Mouse (Mus musculus) brown adipose tissue, adult 24 weeks (tissue): ENCODE data around the gene Ispd. TPM values are rescaled to one million over a fixed set of nuclear protein-coding genes. Genes with fewer than 3 reads are reported as not detected.

Experiments
- H3K27ac ChIP-seq: fragments of 200-500 bp; replicated peaks from 2 replicates; pipeline ENCODE4 v1.5.1; 2012; ENCODE audit warnings: low read depth, mild to moderate bottlenecking, low read length
- H3K4me1 ChIP-seq: fragments of 200-500 bp; 2 replicates; pipeline ENCODE4 v1.6.1; 2012; ENCODE audit warnings: low read length, mixed read lengths; ENCODE audit not compliant: control insufficient read depth, insufficient read depth, insufficient read length
- H3K4me3 ChIP-seq: fragments of 200-500 bp; 2 replicates; pipeline ENCODE4 v1.5.1; 2012; ENCODE audit warnings: low read depth, mild to moderate bottlenecking, low read length, moderate library complexity; ENCODE audit not compliant: insufficient read depth
- polyA plus RNA-seq: library from polyadenylated mRNA; stranded (reverse); fragments of >200 nt; gene quantifications from 2 replicates; pipeline ENCODE4 v1.2.4, GENCODE M21; 2012; ENCODE audit not compliant: missing spikeins, insufficient read depth, insufficient read length

Ispd gene
- polyA plus RNA-seq, 1 experiment = 1.9 TPM

GRCm38 (mm10) chr12:36570414-36571095 lies 189.3 kb downstream of the Ispd start:
- Histone ChIP-seq H3K4me1 (no peaks in the 10 kb centered on the region), H3K27ac (no peak overlapping the region), H3K4me3 (no peak overlapping the region)

GRCm38 (mm10) chr12:36584828-36585227 lies 203.6 kb downstream of the Ispd start:
- H3K27ac ChIP-seq = no peak overlapping the region
- H3K4me3 ChIP-seq = no peak overlapping the region
- H3K4me1 ChIP-seq = no peaks in the 10 kb centered on the region

GRCm38 (mm10) chr12:36597539-36598250 lies 216.4 kb downstream of the Ispd start:
- no peaks in the 10 kb centered on the region for H3K4me1 ChIP-seq
- no peak overlapping the region for H3K27ac ChIP-seq
- no peak overlapping the region for H3K4me3 ChIP-seq

- no peak overlapping the region for H3K4me3 ChIP-seq
- no peaks in the 10 kb centered on the region for H3K4me1 ChIP-seq
- H3K27ac ChIP-seq = no peak overlapping the region
Observed at GRCm38 (mm10) chr12:36621960-36622736, 240.9 kb downstream of the Ispd start.

GRCm38 (mm10) chr12:36627204-36627603 lies 246.0 kb downstream of the Ispd start:
- no peaks in the 10 kb centered on the region for H3K4me1 ChIP-seq
- H3K4me3 ChIP-seq = no peak overlapping the region
- no peak overlapping the region for H3K27ac ChIP-seq

- H3K4me1 ChIP-seq = no peaks in the 10 kb centered on the region
- no peak overlapping the region for H3K27ac ChIP-seq
- no peak overlapping the region for H3K4me3 ChIP-seq
Observed at GRCm38 (mm10) chr12:36632427-36632826, 251.2 kb downstream of the Ispd start.

GRCm38 (mm10) chr12:36647514-36647913 lies 266.3 kb downstream of the Ispd start:
- H3K27ac ChIP-seq = no peak overlapping the region
- H3K4me1 ChIP-seq = no peaks in the 10 kb centered on the region
- no peak overlapping the region for H3K4me3 ChIP-seq

- no peaks in the 10 kb centered on the region; the same call in 1 of the 2 replicates for H3K4me1 ChIP-seq
- no peak overlapping the region for H3K4me3 ChIP-seq
- no peak overlapping the region for H3K27ac ChIP-seq
Observed at GRCm38 (mm10) chr12:36662496-36662895, 281.2 kb downstream of the Ispd start.

GRCm38 (mm10) chr12:36664783-36665182 lies 283.5 kb downstream of the Ispd start:
- H3K4me3 ChIP-seq = no peak overlapping the region
- H3K4me1 ChIP-seq = no peaks in the 10 kb centered on the region; the same call in 1 of the 2 replicates
- no peak overlapping the region for H3K27ac ChIP-seq

GRCm38 (mm10) chr12:36666771-36667170 lies 285.5 kb downstream of the Ispd start:
- Histone ChIP-seq H3K4me1 (no peaks in the 10 kb centered on the region; the same call in 1 of the 2 replicates), H3K4me3 (no peak overlapping the region), H3K27ac (no peak overlapping the region)

- Histone ChIP-seq H3K27ac (no peak overlapping the region), H3K4me1 (no peaks in the 10 kb centered on the region; the same call in 1 of the 2 replicates), H3K4me3 (no peak overlapping the region)
Observed at GRCm38 (mm10) chr12:36670164-36670908, 289.1 kb downstream of the Ispd start.

GRCm38 (mm10) chr12:36670915-36671579 lies 289.8 kb downstream of the Ispd start:
- Histone ChIP-seq H3K27ac (no peak overlapping the region), H3K4me1 (no peaks in the 10 kb centered on the region; the same call in 1 of the 2 replicates), H3K4me3 (no peak overlapping the region)

- H3K4me3 ChIP-seq = no peak overlapping the region
- H3K27ac ChIP-seq = peak overlapping the region; percentile 21; the same call in 1 of the 2 replicates
- H3K4me1 ChIP-seq = no peaks in the 10 kb centered on the region
Observed at GRCm38 (mm10) chr12:36674481-36674880, 293.2 kb downstream of the Ispd start.

- Histone ChIP-seq H3K4me3 (no peak overlapping the region), H3K4me1 (no peaks in the 10 kb centered on the region)
Observed at GRCm38 (mm10) chr12:36678220-36678619, 297.0 kb downstream of the Ispd start.

More at GRCm38 (mm10) chr12:36678220-36678619, 297.0 kb downstream of the Ispd start:
- no peak overlapping the region for H3K27ac ChIP-seq
